Mouse (Mus musculus): ENCODE data around the gene Inpp5b. TPM values are rescaled to one million over a fixed set of nuclear protein-coding genes. Genes with fewer than 3 reads are reported as not detected.

Inpp5b gene
- polyA plus RNA-seq, 1 experiment from 2014 or later = 26.4 TPM

GRCm38 (mm10) chr4:124808511-124808910 is 66.9 kb downstream of the Inpp5b start:
- H3K9me3 ChIP-seq (ENCODE audit: control insufficient read depth, low read length) = no peaks in the 10 kb centered on the region
- no peaks in the 10 kb centered on the region for H3K27me3 ChIP-seq (ENCODE audit: control insufficient read depth, insufficient read depth, low read length)
- H3K4me1 ChIP-seq (ENCODE audit: control insufficient read depth, insufficient read depth, low read length) = peaks cover 5% of the 10 kb centered on the region
- peaks cover 55% of the 10 kb centered on the region for H3K36me3 ChIP-seq (ENCODE audit: control insufficient read depth, insufficient read depth, low read length)
- 91% methylated on average over 5 of the region's 5 CpGs for WGBS
- no peak for DNase-seq
- H3K9ac ChIP-seq (replicated peaks; ENCODE audit: low read length) = no peak overlapping the region
- no peak overlapping the region for H3K4me2 ChIP-seq (ENCODE audit: low read length)
- no peak overlapping the region for H3K27ac ChIP-seq (replicated peaks; ENCODE audit: low read depth, low read length)
- no peak overlapping the region for H3K4me3 ChIP-seq (replicated peaks; ENCODE audit: low read depth, low read length)
- ATAC-seq (ENCODE audit: low FRiP score, low TSS enrichment) = no peak

- H3K4me3 ChIP-seq (replicated peaks; ENCODE audit: low read depth, low read length) = no peak overlapping the region
- H3K4me2 ChIP-seq (ENCODE audit: low read length) = no peak overlapping the region
- H3K9ac ChIP-seq (replicated peaks; ENCODE audit: low read length) = no peak overlapping the region
- 95% methylated on average over 9 of the region's 9 CpGs for WGBS
- ATAC-seq (ENCODE audit: low FRiP score, low TSS enrichment) (no peak), DNase-seq (no peak)
- H3K9me3 ChIP-seq (ENCODE audit: control insufficient read depth, low read length) = no peaks in the 10 kb centered on the region
- peaks cover 55% of the 10 kb centered on the region for H3K36me3 ChIP-seq (ENCODE audit: control insufficient read depth, insufficient read depth, low read length)
- H3K27me3 ChIP-seq (ENCODE audit: control insufficient read depth, insufficient read depth, low read length) = no peaks in the 10 kb centered on the region
- no peak overlapping the region for H3K27ac ChIP-seq (replicated peaks; ENCODE audit: low read depth, low read length)
- H3K4me1 ChIP-seq (ENCODE audit: control insufficient read depth, insufficient read depth, low read length) = peaks cover 4% of the 10 kb centered on the region; the same call in 1 of the 2 replicates
Measured at GRCm38 (mm10) chr4:124809136-124809883, 67.7 kb downstream of the Inpp5b start.

GRCm38 (mm10) chr4:124810056-124810455 is 68.4 kb downstream of the Inpp5b start:
- H3K27ac ChIP-seq (replicated peaks; ENCODE audit: low read depth, low read length) = no peak overlapping the region
- 96% methylated on average over 7 of the region's 7 CpGs for WGBS
- no peak for DNase-seq
- H3K4me2 ChIP-seq (ENCODE audit: low read length) = no peak overlapping the region
- H3K27me3 ChIP-seq (ENCODE audit: control insufficient read depth, insufficient read depth, low read length) = no peaks in the 10 kb centered on the region
- H3K9ac ChIP-seq (replicated peaks; ENCODE audit: low read length) = no peak overlapping the region
- H3K36me3 ChIP-seq (ENCODE audit: control insufficient read depth, insufficient read depth, low read length) = peaks cover 50% of the 10 kb centered on the region
- H3K4me1 ChIP-seq (ENCODE audit: control insufficient read depth, insufficient read depth, low read length) = peaks cover 4% of the 10 kb centered on the region; the same call in 1 of the 2 replicates
- H3K9me3 ChIP-seq (ENCODE audit: control insufficient read depth, low read length) = no peaks in the 10 kb centered on the region
- H3K4me3 ChIP-seq (replicated peaks; ENCODE audit: low read depth, low read length) = no peak overlapping the region
- no peak for ATAC-seq (ENCODE audit: low FRiP score, low TSS enrichment)

GRCm38 (mm10) chr4:124811347-124811975 is 69.8 kb downstream of the Inpp5b start:
- Histone ChIP-seq H3K9ac (replicated peaks; ENCODE audit: low read length) (no peak overlapping the region; the same call in 1 of the 2 replicates), H3K27me3 (ENCODE audit: control insufficient read depth, insufficient read depth, low read length) (no peaks in the 10 kb centered on the region), H3K4me1 (ENCODE audit: control insufficient read depth, insufficient read depth, low read length) (peaks cover 4% of the 10 kb centered on the region; the same call in 1 of the 2 replicates), H3K4me2 (ENCODE audit: low read length) (no peak overlapping the region), H3K9me3 (ENCODE audit: control insufficient read depth, low read length) (no peaks in the 10 kb centered on the region), H3K27ac (replicated peaks; ENCODE audit: low read depth, low read length) (no peak overlapping the region), H3K4me3 (replicated peaks; ENCODE audit: low read depth, low read length) (no peak overlapping the region), H3K36me3 (ENCODE audit: control insufficient read depth, insufficient read depth, low read length) (peaks cover 49% of the 10 kb centered on the region)
- no peak for ATAC-seq (ENCODE audit: low FRiP score, low TSS enrichment)
- WGBS = 14% methylated on average over 9 of the region's 9 CpGs
- peak; percentile 18 for DNase-seq

GRCm38 (mm10) chr4:124815901-124816300 is 74.3 kb downstream of the Inpp5b start:
- no peak overlapping the region for H3K4me2 ChIP-seq (ENCODE audit: low read length)
- H3K36me3 ChIP-seq (ENCODE audit: control insufficient read depth, insufficient read depth, low read length) = peaks cover 31% of the 10 kb centered on the region
- no peak overlapping the region for H3K27ac ChIP-seq (replicated peaks; ENCODE audit: low read depth, low read length)
- H3K9me3 ChIP-seq (ENCODE audit: control insufficient read depth, low read length) = no peaks in the 10 kb centered on the region
- WGBS = 90% methylated on average over 11 of the region's 11 CpGs
- no peak overlapping the region for H3K4me3 ChIP-seq (replicated peaks; ENCODE audit: low read depth, low read length)
- H3K9ac ChIP-seq (replicated peaks; ENCODE audit: low read length) = no peak overlapping the region
- DNase-seq (no peak), ATAC-seq (ENCODE audit: low FRiP score, low TSS enrichment) (no peak)
- H3K4me1 ChIP-seq (ENCODE audit: control insufficient read depth, insufficient read depth, low read length) = peaks cover 4% of the 10 kb centered on the region; the same call in 1 of the 2 replicates
- H3K27me3 ChIP-seq (ENCODE audit: control insufficient read depth, insufficient read depth, low read length) = no peaks in the 10 kb centered on the region

- DNase-seq = peak; percentile 21
- ATAC-seq (ENCODE audit: low FRiP score, low TSS enrichment) = no peak
- peaks cover 41% of the 10 kb centered on the region for H3K36me3 ChIP-seq (ENCODE audit: control insufficient read depth, insufficient read depth, low read length)
- H3K4me2 ChIP-seq (ENCODE audit: low read length) = no peak overlapping the region
- no peaks in the 10 kb centered on the region for H3K27me3 ChIP-seq (ENCODE audit: control insufficient read depth, insufficient read depth, low read length)
- no peak overlapping the region for H3K27ac ChIP-seq (replicated peaks; ENCODE audit: low read depth, low read length)
- 0 out of 2 replicates have a peak overlapping the region, but pooled peaks have one; percentile 1 for H3K9ac ChIP-seq (replicated peaks; ENCODE audit: low read length)
- no peaks in the 10 kb centered on the region for H3K9me3 ChIP-seq (ENCODE audit: control insufficient read depth, low read length)
- no peaks in the 10 kb centered on the region for H3K4me1 ChIP-seq (ENCODE audit: control insufficient read depth, insufficient read depth, low read length)
- no peak overlapping the region for H3K4me3 ChIP-seq (replicated peaks; ENCODE audit: low read depth, low read length)
- 10% methylated on average over 6 of the region's 6 CpGs for WGBS
Measured at GRCm38 (mm10) chr4:124817803-124818202, 76.2 kb downstream of the Inpp5b start.

GRCm38 (mm10) chr4:124818832-124819231 is 77.2 kb downstream of the Inpp5b start:
- DNase-seq = no peak
- Histone ChIP-seq H3K27ac (replicated peaks; ENCODE audit: low read depth, low read length) (no peak overlapping the region), H3K4me1 (ENCODE audit: control insufficient read depth, insufficient read depth, low read length) (no peaks in the 10 kb centered on the region), H3K4me3 (replicated peaks; ENCODE audit: low read depth, low read length) (no peak overlapping the region), H3K27me3 (ENCODE audit: control insufficient read depth, insufficient read depth, low read length) (no peaks in the 10 kb centered on the region), H3K9ac (replicated peaks; ENCODE audit: low read length) (no peak overlapping the region), H3K36me3 (ENCODE audit: control insufficient read depth, insufficient read depth, low read length) (peaks cover 51% of the 10 kb centered on the region), H3K9me3 (ENCODE audit: control insufficient read depth, low read length) (no peaks in the 10 kb centered on the region), H3K4me2 (ENCODE audit: low read length) (no peak overlapping the region)
- no peak for ATAC-seq (ENCODE audit: low FRiP score, low TSS enrichment)
- WGBS = 95% methylated on average over 4 of the region's 4 CpGs

- peaks cover 69% of the 10 kb centered on the region for H3K36me3 ChIP-seq (ENCODE audit: control insufficient read depth, insufficient read depth, low read length)
- 92% methylated on average over 6 of the region's 6 CpGs for WGBS
- no peaks in the 10 kb centered on the region for H3K27me3 ChIP-seq (ENCODE audit: control insufficient read depth, insufficient read depth, low read length)
- no peak for DNase-seq
- H3K27ac ChIP-seq (replicated peaks; ENCODE audit: low read depth, low read length) = no peak overlapping the region
- no peak overlapping the region for H3K4me2 ChIP-seq (ENCODE audit: low read length)
- no peak overlapping the region for H3K4me3 ChIP-seq (replicated peaks; ENCODE audit: low read depth, low read length)
- no peak for ATAC-seq (ENCODE audit: low FRiP score, low TSS enrichment)
- no peaks in the 10 kb centered on the region for H3K9me3 ChIP-seq (ENCODE audit: control insufficient read depth, low read length)
- no peaks in the 10 kb centered on the region for H3K4me1 ChIP-seq (ENCODE audit: control insufficient read depth, insufficient read depth, low read length)
- H3K9ac ChIP-seq (replicated peaks; ENCODE audit: low read length) = no peak overlapping the region
Measured at GRCm38 (mm10) chr4:124824967-124825366, 83.3 kb downstream of the Inpp5b start.
